13 mouse cellular contexts compared by ENCODE assay signal in genomic region chr17:47908079-47908478, GRCm38 (mm10). TPM values are rescaled to one million over a fixed set of nuclear protein-coding genes. Genes with fewer than 3 reads are reported as not detected.
DNase-seq lines count a peak whose midpoint lies in the region; ATAC-seq and TF ChIP-seq lines count a peak whose summit lies in the region.
"Had no signal": no experiment of that assay in that cellular context is flagged by ENCODE, and none has a peak within 500 bp of the region (broad histone marks: within the 10 kb centered on the region; RNA-seq: fewer than 3 reads in every experiment).

No protein-coding gene starts in this region.

- H3K4me2 ChIP-seq in hindbrain, embryonic 13.5 days = no peak overlapping the region
- no peak overlapping the region for H3K4me2 ChIP-seq in hindbrain, embryonic 14.5 days (replicated peaks)
- peak overlapping the region; percentile 14; the same call in 1 of the 2 replicates for H3K4me2 ChIP-seq in neural tube, embryonic 12.5 days (replicated peaks)
- H3K4me2 ChIP-seq in forebrain, embryonic 14.5 days (ENCODE audit: low read length) = no peak overlapping the region
- no peak overlapping the region for H3K4me2 ChIP-seq in stomach, postnatal 0 days (replicated peaks; ENCODE audit: low read depth)

- DNase-seq in hindbrain, embryonic 14.5 days (ENCODE audit: low spot score) = no peak
- DNase-seq in neural tube, embryonic 10.5 days (ENCODE audit: extremely low spot score, low spot score) = no peak
- no peak for DNase-seq in forebrain, embryonic 14.5 days (ENCODE audit: low spot score)
- no peak for DNase-seq in stomach, postnatal 0 days (ENCODE audit: low spot score)
- DNase-seq in right cerebral cortex, postnatal 36 days (ENCODE audit: low spot score in 2 of 2) = no peak
- DNase-seq in lung, postnatal 36 days = no peak
- DNase-seq: cerebellum, adult 11-12 months; cerebellum, postnatal 36 days; lung, adult 18-20 months; right cerebral cortex, postnatal 25 days had no signal

- no peak for ATAC-seq in hindbrain, embryonic 13.5 days (ENCODE audit: low FRiP score)
- no peak for ATAC-seq in hindbrain, embryonic 14.5 days (ENCODE audit: low FRiP score)
- ATAC-seq in neural tube, embryonic 12.5 days (ENCODE audit: low FRiP score, low read depth) = no peak
- ATAC-seq in forebrain, embryonic 14.5 days = no peak
- ATAC-seq in stomach, postnatal 0 days (ENCODE audit: low FRiP score, low TSS enrichment) = no peak

- no peaks in the 10 kb centered on the region for H3K36me3 ChIP-seq in hindbrain, embryonic 13.5 days
- H3K36me3 ChIP-seq in hindbrain, embryonic 14.5 days (replicated peaks; ENCODE audit: control insufficient read depth, insufficient read depth) = no peaks in the 10 kb centered on the region
- H3K36me3 ChIP-seq in neural tube, embryonic 12.5 days = peaks cover 4% of the 10 kb centered on the region; the same call in 1 of the 2 replicates
- peaks cover 12% of the 10 kb centered on the region; the same call in 1 of the 2 replicates for H3K36me3 ChIP-seq in forebrain, embryonic 14.5 days (ENCODE audit: control insufficient read depth, insufficient read depth, low read length)
- H3K36me3 ChIP-seq in stomach, postnatal 0 days (ENCODE audit: control insufficient read depth, insufficient read depth, low read length) = peaks cover 2% of the 10 kb centered on the region; the same call in 1 of the 2 replicates

- H3K9ac ChIP-seq in hindbrain, embryonic 13.5 days = no peak overlapping the region
- no peak overlapping the region for H3K9ac ChIP-seq in hindbrain, embryonic 14.5 days
- no peak overlapping the region for H3K9ac ChIP-seq in neural tube, embryonic 12.5 days
- H3K9ac ChIP-seq in forebrain, embryonic 14.5 days (ENCODE audit: low read length) = no peak overlapping the region
- H3K9ac ChIP-seq in stomach, postnatal 0 days (ENCODE audit: low read length) = no peak overlapping the region

- WGBS in hindbrain, embryonic 13.5 days = 82% methylated on average over 2 of the region's 2 CpGs
- WGBS in hindbrain, embryonic 14.5 days = 92% methylated on average over 2 of the region's 2 CpGs
- WGBS in neural tube, embryonic 12.5 days = 83% methylated on average over 2 of the region's 2 CpGs
- 77% methylated on average over 2 of the region's 2 CpGs for WGBS in forebrain, embryonic 14.5 days
- WGBS in stomach, postnatal 0 days = 93% methylated on average over 2 of the region's 2 CpGs

- TF ChIP-seq EP300 in stomach, postnatal 0 days (optimal IDR thresholded peaks at IDR 0.05) = no peak

- no peak overlapping the region for H3K4me3 ChIP-seq in hindbrain, embryonic 13.5 days
- no peak overlapping the region for H3K4me3 ChIP-seq in hindbrain, embryonic 14.5 days (replicated peaks; ENCODE audit: low read length)
- no peak overlapping the region for H3K4me3 ChIP-seq in neural tube, embryonic 12.5 days
- no peak overlapping the region for H3K4me3 ChIP-seq in forebrain, embryonic 14.5 days (ENCODE audit: low read depth, low read length)
- H3K4me3 ChIP-seq in stomach, postnatal 0 days (ENCODE audit: low read depth, low read length) = no peak overlapping the region
- H3K4me3 ChIP-seq: megakaryocyte, embryonic 14.5 days had no signal

- H3K27me3 ChIP-seq in hindbrain, embryonic 13.5 days = peaks cover 93% of the 10 kb centered on the region
- peaks cover 68% of the 10 kb centered on the region for H3K27me3 ChIP-seq in hindbrain, embryonic 14.5 days (ENCODE audit: control insufficient read depth, insufficient read depth, low read length)
- H3K27me3 ChIP-seq in neural tube, embryonic 12.5 days (replicated peaks) = peaks cover 35% of the 10 kb centered on the region
- peaks cover 21% of the 10 kb centered on the region for H3K27me3 ChIP-seq in forebrain, embryonic 14.5 days (replicated peaks; ENCODE audit: control insufficient read depth, insufficient read depth, low read length)
- no peaks in the 10 kb centered on the region for H3K27me3 ChIP-seq in stomach, postnatal 0 days (ENCODE audit: control insufficient read depth, insufficient read depth, low read length)

- peaks cover 58% of the 10 kb centered on the region for H3K4me1 ChIP-seq in hindbrain, embryonic 13.5 days (replicated peaks)
- peaks cover 16% of the 10 kb centered on the region; the same call in 1 of the 2 replicates for H3K4me1 ChIP-seq in hindbrain, embryonic 14.5 days (replicated peaks; ENCODE audit: control insufficient read depth, insufficient read depth, low read length)
- peaks cover 60% of the 10 kb centered on the region for H3K4me1 ChIP-seq in neural tube, embryonic 12.5 days
- H3K4me1 ChIP-seq in forebrain, embryonic 14.5 days (ENCODE audit: control insufficient read depth, insufficient read depth, low read length) = peaks cover 43% of the 10 kb centered on the region
- H3K4me1 ChIP-seq in stomach, postnatal 0 days (replicated peaks; ENCODE audit: control insufficient read depth, insufficient read depth) = 0 out of 2 replicates have a peak, but pooled peaks cover 4% of the 10 kb centered on the region

- 0 out of 2 replicates have a peak overlapping the region, but pooled peaks have one; percentile 23 for H3K27ac ChIP-seq in hindbrain, embryonic 13.5 days
- H3K27ac ChIP-seq in hindbrain, embryonic 14.5 days = no peak overlapping the region
- no peak overlapping the region for H3K27ac ChIP-seq in neural tube, embryonic 12.5 days
- 0 out of 2 replicates have a peak overlapping the region, but pooled peaks have one; percentile 15 for H3K27ac ChIP-seq in forebrain, embryonic 14.5 days (ENCODE audit: low read depth, low read length)
- H3K27ac ChIP-seq in stomach, postnatal 0 days (replicated peaks) = peak overlapping the region; percentile 18; the same call in 1 of the 2 replicates

- no peaks in the 10 kb centered on the region for H3K9me3 ChIP-seq in hindbrain, embryonic 13.5 days
- H3K9me3 ChIP-seq in hindbrain, embryonic 14.5 days (ENCODE audit: control insufficient read depth, low read length) = no peaks in the 10 kb centered on the region
- H3K9me3 ChIP-seq in neural tube, embryonic 12.5 days = no peaks in the 10 kb centered on the region
- no peaks in the 10 kb centered on the region for H3K9me3 ChIP-seq in forebrain, embryonic 14.5 days (replicated peaks; ENCODE audit: control insufficient read depth, low read length)
- no peaks in the 10 kb centered on the region for H3K9me3 ChIP-seq in stomach, postnatal 0 days (ENCODE audit: control insufficient read depth, low read length)
- H3K9me3 ChIP-seq: megakaryocyte, embryonic 14.5 days had no signal

- TF ChIP-seq CTCF in stomach, postnatal 0 days (IDR thresholded peaks at IDR 0.05; ENCODE audit: low read depth) = no peak

RNA-seq across cellular contexts. Expression of gene Foxp4, which starts 16.4 kb away (rescaled TPM):
- 19.6 and 19.9 TPM in 2 replicates for polyA plus RNA-seq in hindbrain, embryonic 13.5 days (2015; fragmentation: Nextera tagmentation; extraction: Ambion mirVana)
- polyA plus RNA-seq in hindbrain, embryonic 14.5 days (2014; fragmentation: Nextera tagmentation; extraction: Ambion mirVana) = 34.3 and 35.1 TPM in 2 replicates
- polyA plus RNA-seq in neural tube, embryonic 12.5 days (2016; fragmentation: Nextera tagmentation; extraction: Ambion mirVana) = 30.4 and 31.8 TPM in 2 replicates
- 20.3 and 29.9 TPM in 2 replicates for polyA plus RNA-seq in forebrain, embryonic 14.5 days (2014; fragmentation: Nextera tagmentation; extraction: Ambion mirVana)
- 14.6 and 17.9 TPM in 2 replicates for polyA plus RNA-seq in stomach, postnatal 0 days (2015; fragmentation: Nextera tagmentation; extraction: Ambion mirVana)

Comparison
In these comparisons a context has a peak if more than half of its experiments do, and no peak if none do; other contexts are left out.
1. H3K27ac ChIP-seq: peak in hindbrain, embryonic 13.5 days (single experiment), forebrain, embryonic 14.5 days (single experiment) and stomach, postnatal 0 days (single experiment); none in hindbrain, embryonic 14.5 days (single experiment) and neural tube, embryonic 12.5 days (single experiment).